Mouse (Mus musculus): Measurements from ENCODE around the gene Msh5.
A peak's percentile ranks its signal among the peaks of the same experiment; 100 is the strongest.
"Not testable (repeated sequence)": the region's sequence is repeated elsewhere in the genome, so short reads cannot be mapped to it uniquely, and the experiment has no call there.

Msh5 gene

GRCm38 (mm10) chr17:35047688-35048087 lies 1.1 kb upstream of the Msh5 start:
- peak; percentile 71 to 90 for DNase-seq

GRCm38 (mm10) chr17:35045807-35046680 lies 501 bp downstream of the Msh5 start:
- DNase-seq: peak in 1 of 2 experiments; percentile 15

- no peak for DNase-seq
These were observed 1.4 kb downstream of the Msh5 start for GRCm38 (mm10) chr17:35044904-35045806.

- no peak for DNase-seq
These were observed 2.8 kb downstream of the Msh5 start for GRCm38 (mm10) chr17:35043794-35044193.

GRCm38 (mm10) chr17:35039121-35039873 lies 7.2 kb downstream of the Msh5 start:
- DNase-seq: no peak

GRCm38 (mm10) chr17:35034896-35035295 lies 11.6 kb downstream of the Msh5 start:
- no peak for DNase-seq

GRCm38 (mm10) chr17:35033703-35034102 lies 12.8 kb downstream of the Msh5 start:
- DNase-seq: not testable (repeated sequence)

GRCm38 (mm10) chr17:35032323-35032870 lies 14.1 kb downstream of the Msh5 start:
- DNase-seq: no peak

- DNase-seq: no peak
These were observed 14.7 kb downstream of the Msh5 start for GRCm38 (mm10) chr17:35031880-35032279.

- no peak for DNase-seq
These were observed 15.3 kb downstream of the Msh5 start for GRCm38 (mm10) chr17:35031272-35031671.

GRCm38 (mm10) chr17:35029691-35030532 lies 16.6 kb downstream of the Msh5 start:
- no peak for DNase-seq

GRCm38 (mm10) chr17:35028315-35028714 lies 18.2 kb downstream of the Msh5 start:
- no peak for DNase-seq

GRCm38 (mm10) chr17:35027277-35028068 lies 19.1 kb downstream of the Msh5 start, which contains the start of gene Sapcd1:
Sapcd1 (minus strand) TSS chr17:35028016.
- no peak for DNase-seq

GRCm38 (mm10) chr17:35026206-35026605 lies 20.3 kb downstream of the Msh5 start:
- DNase-seq: no peak

- DNase-seq: no peak
These were observed 21.7 kb downstream of the Msh5 start for GRCm38 (mm10) chr17:35024691-35025488.

GRCm38 (mm10) chr17:35024261-35024660 lies 22.3 kb downstream of the Msh5 start:
- DNase-seq: no peak

- no peak for DNase-seq
These were observed 22.8 kb downstream of the Msh5 start for GRCm38 (mm10) chr17:35023756-35024155.

GRCm38 (mm10) chr17:35023221-35023620 lies 23.3 kb downstream of the Msh5 start:
- no peak for DNase-seq

- DNase-seq: no peak
These were observed 23.9 kb downstream of the Msh5 start for GRCm38 (mm10) chr17:35022541-35023060.
